Mouse (Mus musculus) forebrain, embryonic 15.5 days (tissue): ENCODE measurements around the gene Pbsn. TPM values are rescaled to one million over a fixed set of nuclear protein-coding genes. Genes with fewer than 3 reads are reported as not detected.

Experiments
- ATAC-seq: fragments of 200-750 bp; cut with Nextera tagmentation; replicated peaks from 2 replicates; pipeline ENCODE4 v1.8.0; 2017; ENCODE audit warnings: mild to moderate bottlenecking, moderate TSS enrichment, moderate library complexity
- H3K27ac ChIP-seq: fragments of 300-500 bp; sonication (generic); replicated peaks from 2 replicates; pipeline ENCODE4 v1.5.1; 2015; ENCODE audit warnings: mild to moderate bottlenecking, inconsistent platforms
- H3K27me3 ChIP-seq: fragments of 300-500 bp; sonication (generic); 2 replicates; pipeline ENCODE4 v1.6.1; 2015; ENCODE audit warnings: inconsistent platforms
- H3K36me3 ChIP-seq: fragments of 300-500 bp; sonication (generic); 2 replicates; pipeline ENCODE4 v1.6.1; 2015; ENCODE audit warnings: mild to moderate bottlenecking, inconsistent platforms
- H3K4me1 ChIP-seq: fragments of 300-500 bp; sonication (generic); 2 replicates; pipeline ENCODE4 v1.6.1; 2015; ENCODE audit warnings: inconsistent platforms
- H3K4me2 ChIP-seq: fragments of 300-500 bp; sonication (generic); replicated peaks from 2 replicates; pipeline ENCODE4 v1.6.1; 2015; ENCODE audit warnings: mild to moderate bottlenecking, inconsistent platforms
- H3K4me3 ChIP-seq: fragments of 300-500 bp; sonication (generic); 2 replicates; pipeline ENCODE4 v1.5.1; 2015; ENCODE audit warnings: mild to moderate bottlenecking, inconsistent platforms
- H3K9ac ChIP-seq: fragments of 300-500 bp; sonication (generic); replicated peaks from 2 replicates; pipeline ENCODE4 v1.6.1; 2015; ENCODE audit warnings: mild to moderate bottlenecking, inconsistent platforms
- H3K9me3 ChIP-seq: fragments of 300-500 bp; sonication (generic); 2 replicates; pipeline ENCODE4 v1.6.1; 2016; ENCODE audit warnings: inconsistent platforms
- WGBS: fragments of 180-500 bp; shearing (Covaris S2); methylation state at CpG from one replicate; pipeline ENCODE4 v1.1.7; 2015; ENCODE audit warnings: mixed read lengths; 5-methylcytosine and 5-hydroxymethylcytosine counted together
- polyA plus RNA-seq: library from polyadenylated mRNA; unstranded; fragments of >200 nt; fragmentation: Nextera tagmentation; extraction: Ambion mirVana; gene quantifications from 2 replicates; pipeline ENCODE4 v1.2.1, GENCODE M21; 2015

Pbsn gene
- polyA plus RNA-seq, 1 experiment from 2014 or later: not detected

DNA sequence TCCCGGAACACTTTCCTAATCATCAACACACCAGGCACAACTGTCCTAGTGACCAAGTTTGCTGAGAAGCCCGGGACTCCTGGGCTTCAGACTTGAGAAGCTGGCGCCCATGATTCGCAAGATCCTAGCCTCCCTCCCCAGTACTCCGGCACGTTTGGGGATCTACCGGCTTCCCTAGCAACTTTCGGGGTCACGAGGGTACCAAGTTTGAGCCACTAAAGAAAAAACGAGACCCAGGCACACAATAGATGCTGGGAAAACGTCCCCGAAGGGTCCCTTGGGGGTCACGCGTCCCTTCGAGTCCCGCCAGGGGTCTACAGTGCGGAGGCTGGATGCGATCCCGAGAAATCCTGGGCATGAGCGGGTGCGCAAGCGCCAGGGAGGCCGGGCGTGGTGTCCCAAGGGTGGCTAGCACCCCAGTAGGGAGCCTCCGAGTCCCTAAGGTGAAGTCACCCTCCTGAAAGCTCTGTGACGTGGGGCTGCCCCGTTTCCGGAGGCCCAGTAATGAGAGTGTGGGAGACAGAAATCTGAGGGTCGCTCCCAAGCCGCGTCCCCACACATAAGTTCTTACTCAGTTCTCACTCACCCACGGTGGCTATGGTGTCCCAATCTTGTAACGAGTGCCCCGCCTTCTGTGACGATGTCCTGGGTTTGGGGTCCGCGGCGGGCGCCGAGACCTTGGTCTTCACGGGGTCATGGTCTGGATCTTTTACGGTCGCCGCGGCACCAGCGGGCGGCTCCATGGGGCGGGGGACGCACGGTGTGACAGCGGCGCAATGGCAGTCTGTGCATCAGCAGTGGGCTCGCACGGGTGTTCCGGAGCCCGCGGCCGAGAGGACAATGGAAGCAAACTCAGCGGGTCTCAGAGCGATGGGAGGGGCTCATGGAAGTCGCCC, 58.2 kb downstream of the Pbsn start:
- peak overlapping the region; percentile 64 for H3K9ac ChIP-seq
- no peaks in the 10 kb centered on the region for H3K27me3 ChIP-seq
- peak; percentile 83 for ATAC-seq
- no peaks in the 10 kb centered on the region for H3K9me3 ChIP-seq
- H3K4me1 ChIP-seq: peaks cover 16% of the 10 kb centered on the region
- no peaks in the 10 kb centered on the region for H3K36me3 ChIP-seq
- 16% methylated on average over 61 of the region's 61 CpGs for WGBS
- peak overlapping the region; percentile 56 for H3K4me2 ChIP-seq
- H3K27ac ChIP-seq: peak overlapping the region; percentile 82
- peak overlapping the region; percentile 65 for H3K4me3 ChIP-seq

DNA sequence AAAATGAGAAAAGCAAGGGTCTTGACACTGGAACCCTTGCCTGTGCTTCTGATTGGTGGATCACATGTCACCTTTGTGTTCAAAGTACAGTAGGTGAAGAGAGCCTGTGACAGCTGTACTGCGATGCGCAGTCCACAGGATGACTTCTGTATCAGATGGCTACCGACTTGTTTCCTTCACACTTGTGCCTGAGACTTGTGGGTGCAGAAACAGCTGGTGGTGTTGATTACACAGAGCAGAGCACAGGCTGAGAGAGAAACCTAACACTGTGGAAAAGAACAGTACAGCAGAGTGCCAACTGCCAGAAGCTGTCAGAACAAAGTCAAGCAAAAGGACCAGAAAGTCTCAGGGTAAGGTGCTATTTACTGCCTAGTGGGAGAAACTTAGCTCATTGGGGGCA, 64.7 kb downstream of the Pbsn start:
- Histone ChIP-seq H3K36me3 (no peaks in the 10 kb centered on the region), H3K27ac (no peak overlapping the region), H3K9ac (no peak overlapping the region), H3K27me3 (no peaks in the 10 kb centered on the region), H3K4me3 (no peak overlapping the region), H3K9me3 (no peaks in the 10 kb centered on the region), H3K4me2 (no peak overlapping the region), H3K4me1 (0 out of 2 replicates have a peak, but pooled peaks cover 2% of the 10 kb centered on the region)
- no peak for ATAC-seq
- 89% methylated on average over 3 of the region's 3 CpGs for WGBS

Other genes starting within 250 kb of the Pbsn start
- gene Prkx, start 57.3 kb downstream of the Pbsn start, polyA plus RNA-seq: 36.0 and 36.2 TPM in 2 replicates
- not detected in 2 replicates for gene Gm14744, start 11.1 kb upstream of the Pbsn start, polyA plus RNA-seq
- gene 5430402E10Rik, start 71.4 kb upstream of the Pbsn start, polyA plus RNA-seq: not detected in 2 replicates
- gene Obp1a, start 237.8 kb upstream of the Pbsn start, polyA plus RNA-seq: not detected in 2 replicates